Mouse (Mus musculus) stomach, postnatal 0 days (tissue): ENCODE results near the gene Sult1a1. TPM values are rescaled to one million over a fixed set of nuclear protein-coding genes. Genes with fewer than 3 reads are reported as not detected.
"Not testable (repeated sequence)": the region's sequence is repeated elsewhere in the genome, so short reads cannot be mapped to it uniquely, and the experiment has no call there.

ENCODE experiments used
- ATAC-seq: fragments of 200-750 bp; cut with Nextera tagmentation; 2 replicates; pipeline ENCODE4 v1.8.0; 2017; ENCODE audit not compliant: low FRiP score, low TSS enrichment
- DNase-seq: peaks from one replicate; pipeline ENCODE4 v3.0.0-alpha.2; 2016; ENCODE audit warnings: low spot score
- H3K27ac ChIP-seq: fragments of 300-500 bp; sonication (generic); replicated peaks from 2 replicates; pipeline ENCODE4 v1.5.1; 2014; ENCODE audit warnings: mild to moderate bottlenecking, control low read depth
- H3K27me3 ChIP-seq: fragments of 300-500 bp; sonication (generic); 2 replicates; pipeline ENCODE4 v1.6.1; 2014; ENCODE audit warnings: low read length; ENCODE audit not compliant: control insufficient read depth, insufficient read depth
- H3K36me3 ChIP-seq: fragments of 300-500 bp; sonication (generic); 2 replicates; pipeline ENCODE4 v1.6.1; 2014; ENCODE audit warnings: low read length, mixed read lengths; ENCODE audit not compliant: control insufficient read depth, insufficient read depth
- H3K4me1 ChIP-seq: fragments of 300-500 bp; sonication (generic); replicated peaks from 2 replicates; pipeline ENCODE4 v1.6.1; 2014; ENCODE audit warnings: antibody characterized with exemption; ENCODE audit not compliant: control insufficient read depth, insufficient read depth
- H3K4me2 ChIP-seq: fragments of 300-500 bp; sonication (generic); replicated peaks from 2 replicates; pipeline ENCODE4 v1.6.1; 2014; ENCODE audit warnings: low read depth, mild to moderate bottlenecking, control low read depth, moderate library complexity
- H3K4me3 ChIP-seq: fragments of 300-500 bp; sonication (generic); 2 replicates; pipeline ENCODE4 v1.5.1; 2014; ENCODE audit warnings: low read depth, low read length, control low read depth
- H3K9ac ChIP-seq: fragments of 300-500 bp; sonication (generic); 2 replicates; pipeline ENCODE4 v1.6.1; 2014; ENCODE audit warnings: mild to moderate bottlenecking, low read length, control low read depth, mixed read lengths
- H3K9me3 ChIP-seq: fragments of 300-500 bp; sonication (generic); 2 replicates; pipeline ENCODE4 v1.6.1; 2016; ENCODE audit warnings: low read length; ENCODE audit not compliant: control insufficient read depth
- CTCF ChIP-seq: IDR thresholded peaks from 2 replicates; pipeline ENCODE4 v1.5.1; 2016; ENCODE audit warnings: antibody characterized with exemption, low read depth, mild to moderate bottlenecking, moderate library complexity
- EP300 ChIP-seq: optimal IDR thresholded peaks from 2 replicates; pipeline ENCODE3; 2016; ENCODE audit warnings: antibody characterized with exemption
- whole genome bisulfite sequencing: fragments of 180-500 bp; shearing (Covaris S2); extraction: QIAGEN DNeasy Blood & Tissue Kit; methylation state at CpG from one replicate; pipeline ENCODE4 v1.1.7; 2014; 5-methylcytosine and 5-hydroxymethylcytosine counted together
- polyA plus RNA-seq: library from polyadenylated mRNA; unstranded; fragments of >200 nt; fragmentation: Nextera tagmentation; extraction: Ambion mirVana; gene quantifications from 2 replicates; pipeline ENCODE4 v1.2.1, GENCODE M21; 2015

Gene Sult1a1
- polyA plus RNA-seq, 1 experiment from 2014 or later: 10.9 TPM

DNA sequence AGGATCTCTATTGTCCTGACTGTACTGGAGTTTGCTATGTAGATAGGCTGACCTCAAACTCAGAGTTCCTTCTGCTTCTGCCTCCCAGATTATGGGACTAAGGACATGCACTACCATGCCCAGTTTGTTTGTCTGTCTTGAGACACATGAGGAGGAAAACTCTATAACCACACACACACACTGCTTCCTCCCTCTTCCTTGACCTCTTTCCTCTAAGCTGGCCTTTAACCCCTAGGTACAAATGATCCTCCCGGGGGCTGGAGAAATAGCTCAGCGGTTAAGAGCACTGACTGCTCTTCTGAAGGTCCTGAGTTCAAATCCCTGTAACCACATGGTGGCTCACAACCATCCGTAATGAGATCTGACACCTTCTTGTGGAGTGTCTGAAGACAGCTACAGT is 31.9 kb downstream of the Sult1a1 start:
- H3K36me3 ChIP-seq: no peaks in the 10 kb centered on the region
- ATAC-seq: no peak
- no peak overlapping the region for H3K27ac ChIP-seq
- WGBS: 71% methylated on average over 3 of the region's 3 CpGs
- H3K4me2 ChIP-seq: no peak overlapping the region
- no peaks in the 10 kb centered on the region for H3K27me3 ChIP-seq
- H3K9ac ChIP-seq: no peak overlapping the region
- H3K4me1 ChIP-seq: no peaks in the 10 kb centered on the region
- no peaks in the 10 kb centered on the region for H3K9me3 ChIP-seq
- no peak for DNase-seq
- no peak for TF ChIP-seq EP300
- TF ChIP-seq CTCF: no peak
- no peak overlapping the region for H3K4me3 ChIP-seq

DNA sequence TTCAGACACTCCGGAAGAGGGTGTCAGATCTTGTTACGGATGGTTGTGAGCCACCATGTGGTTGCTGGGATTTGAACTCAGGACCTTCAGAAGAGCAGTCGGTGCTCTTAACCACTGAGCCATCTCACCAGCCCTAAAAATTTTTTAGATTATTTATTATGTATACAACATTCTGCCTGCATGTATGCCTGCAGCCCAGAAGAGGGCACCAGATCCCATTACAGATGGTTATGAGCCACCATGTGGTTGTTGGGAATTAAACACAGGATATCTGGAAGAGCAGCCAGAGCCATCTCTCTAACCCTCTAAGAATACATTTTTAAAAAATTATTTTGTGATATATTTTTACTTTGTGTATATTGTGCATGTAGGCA is 33.0 kb downstream of the Sult1a1 start:
- not testable (repeated sequence) for H3K9me3 ChIP-seq, H3K27me3 ChIP-seq, DNase-seq, H3K4me1 ChIP-seq, H3K27ac ChIP-seq, H3K36me3 ChIP-seq, H3K4me3 ChIP-seq, H3K9ac ChIP-seq, H3K4me2 ChIP-seq
- peak; percentile 83 for TF ChIP-seq CTCF
- ATAC-seq: peak; percentile 38; the same call in 1 of the 2 replicates
- WGBS: 30% methylated on average over 2 of the region's 3 CpGs

DNA sequence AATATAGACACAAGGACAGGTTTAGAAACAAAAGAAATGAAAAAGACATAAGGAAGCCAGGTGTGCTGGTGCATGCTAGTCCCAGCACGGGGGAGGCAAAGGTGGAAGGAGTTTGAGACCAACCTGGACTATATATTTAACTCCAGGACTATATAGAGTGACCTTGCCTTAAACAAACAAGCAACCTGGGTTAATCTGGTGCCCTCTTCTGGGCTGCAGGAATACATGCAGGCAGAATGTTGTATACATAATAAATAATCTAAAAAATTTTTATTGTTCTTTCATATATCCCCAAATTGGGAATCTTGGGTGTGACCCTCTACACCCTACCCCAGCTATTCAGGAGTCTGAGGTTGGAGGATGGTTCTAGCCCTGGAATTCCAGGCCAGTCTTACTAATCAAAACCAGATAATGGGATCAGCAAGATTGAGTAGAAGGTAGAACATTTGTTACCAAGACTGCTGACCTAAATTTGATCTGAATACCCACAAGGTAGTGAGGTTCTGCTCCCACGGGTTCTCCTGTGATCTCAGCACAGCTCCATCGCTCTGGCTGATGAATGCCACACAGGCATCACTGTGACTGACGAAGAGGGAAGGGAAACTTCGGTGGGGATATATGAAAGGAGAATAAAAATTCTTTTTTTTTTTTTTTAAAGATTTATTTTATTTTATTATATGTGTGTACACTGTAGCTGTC is 33.5 kb downstream of the Sult1a1 start:
- H3K4me1 ChIP-seq: no peaks in the 10 kb centered on the region
- H3K36me3 ChIP-seq: no peaks in the 10 kb centered on the region
- H3K27ac ChIP-seq: no peak overlapping the region
- no peak overlapping the region for H3K4me2 ChIP-seq
- H3K4me3 ChIP-seq: no peak overlapping the region
- ATAC-seq (no peak), DNase-seq (no peak)
- no peaks in the 10 kb centered on the region for H3K9me3 ChIP-seq
- TF ChIP-seq CTCF: peak; percentile 57
- no peak for TF ChIP-seq EP300
- no peaks in the 10 kb centered on the region for H3K27me3 ChIP-seq
- 71% methylated on average over 5 of the region's 5 CpGs for WGBS
- H3K9ac ChIP-seq: no peak overlapping the region

DNA sequence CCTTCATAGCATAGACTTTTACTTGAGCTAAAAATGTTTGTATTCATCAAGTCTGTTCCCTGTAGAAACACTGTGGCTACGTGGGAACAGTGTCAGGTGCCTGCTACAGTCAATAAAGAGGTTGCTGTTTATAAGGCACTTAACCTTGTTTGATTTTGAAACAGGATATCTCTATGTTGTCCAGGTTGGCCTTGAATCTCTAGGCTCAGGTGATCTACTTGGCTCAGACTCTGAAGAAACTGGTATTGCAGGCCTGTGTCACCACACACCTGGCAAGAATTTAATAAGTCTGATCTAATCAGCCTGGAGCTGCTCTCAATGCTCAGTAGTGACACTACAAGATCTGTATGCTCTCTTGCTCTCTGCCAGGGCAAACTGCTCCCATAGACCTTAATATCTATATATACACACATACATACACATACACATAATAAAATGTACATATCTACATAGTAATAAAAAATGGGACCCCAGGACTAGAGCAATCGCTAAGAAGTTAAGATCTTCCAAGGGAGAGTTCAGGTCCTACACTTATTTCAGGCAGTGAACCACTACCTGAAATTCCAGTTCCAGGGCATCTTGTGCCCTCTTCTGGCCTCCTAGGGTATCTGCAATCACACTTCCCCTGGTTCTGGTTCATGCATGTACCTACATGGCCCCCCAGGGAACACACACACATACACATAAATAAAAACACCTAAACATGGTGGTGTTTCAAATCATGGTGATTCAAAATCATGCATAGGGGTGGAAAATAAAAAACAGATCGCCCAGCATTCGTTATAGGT is 39.3 kb downstream of the Sult1a1 start:
- H3K9me3 ChIP-seq: no peaks in the 10 kb centered on the region
- H3K27me3 ChIP-seq: no peaks in the 10 kb centered on the region
- ATAC-seq (peak; percentile 75), DNase-seq (peak; percentile 44)
- H3K4me1 ChIP-seq: no peaks in the 10 kb centered on the region
- H3K27ac ChIP-seq: no peak overlapping the region
- H3K4me3 ChIP-seq: no peak overlapping the region
- H3K4me2 ChIP-seq: no peak overlapping the region
- H3K36me3 ChIP-seq: no peaks in the 10 kb centered on the region
- no peak overlapping the region for H3K9ac ChIP-seq
- 11% methylated on average over 4 of the region's 4 CpGs for WGBS
- TF ChIP-seq EP300: no peak
- TF ChIP-seq CTCF: peak; percentile 93

DNA sequence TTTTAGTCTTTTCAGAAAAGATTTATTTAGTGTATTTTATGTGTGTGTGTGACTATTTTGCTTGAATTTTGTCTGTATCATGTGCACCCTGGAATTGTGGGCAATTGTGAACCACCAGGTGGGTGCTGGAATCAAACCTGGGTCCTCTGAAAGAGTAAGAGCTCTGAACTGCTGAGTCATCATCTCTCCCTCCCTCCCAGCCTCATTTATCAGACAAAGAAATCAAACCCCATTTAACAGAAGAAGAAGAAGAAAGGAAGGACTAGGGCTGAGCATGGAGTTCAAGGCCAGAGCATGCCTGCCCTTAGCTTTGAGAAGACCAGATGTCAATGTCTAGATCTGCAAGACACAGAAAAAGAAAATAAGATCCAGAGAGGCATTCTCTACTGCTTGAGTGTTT is 40.9 kb downstream of the Sult1a1 start:
- no peaks in the 10 kb centered on the region for H3K27me3 ChIP-seq
- no peaks in the 10 kb centered on the region for H3K9me3 ChIP-seq
- no peaks in the 10 kb centered on the region for H3K36me3 ChIP-seq
- ATAC-seq (no peak), DNase-seq (no peak)
- H3K27ac ChIP-seq: no peak overlapping the region
- no peak overlapping the region for H3K4me3 ChIP-seq
- no peak overlapping the region for H3K9ac ChIP-seq
- no peak overlapping the region for H3K4me2 ChIP-seq
- TF ChIP-seq EP300: no peak
- no peak for TF ChIP-seq CTCF
- no peaks in the 10 kb centered on the region for H3K4me1 ChIP-seq

DNA sequence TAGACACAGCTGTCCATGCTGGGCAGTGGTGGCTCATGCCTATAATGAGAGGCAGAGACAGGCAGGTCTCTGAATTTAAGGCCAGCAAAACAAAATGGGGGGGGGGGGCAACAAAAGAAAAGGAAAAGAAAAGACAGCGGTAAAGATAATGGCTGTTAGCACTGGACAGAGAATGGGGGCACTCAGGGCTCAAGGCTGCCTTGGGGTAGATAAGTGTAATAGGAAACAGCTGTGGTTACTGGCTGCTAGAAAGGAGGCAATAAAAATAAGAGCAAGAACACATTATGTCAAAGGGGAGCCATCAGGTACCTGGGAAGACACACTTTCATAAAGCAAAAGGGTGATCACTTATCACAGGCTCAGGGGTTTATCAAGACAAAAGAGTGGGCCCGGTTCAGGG is 43.8 kb downstream of the Sult1a1 start:
- 87% methylated on average over 2 of the region's 2 CpGs for WGBS
- Histone ChIP-seq H3K27me3 (no peaks in the 10 kb centered on the region), H3K9me3 (no peaks in the 10 kb centered on the region), H3K4me3 (no peak overlapping the region), H3K36me3 (no peaks in the 10 kb centered on the region), H3K4me1 (no peaks in the 10 kb centered on the region), H3K4me2 (no peak overlapping the region), H3K9ac (no peak overlapping the region), H3K27ac (no peak overlapping the region)
- DNase-seq (no peak), ATAC-seq (no peak)
- TF ChIP-seq CTCF (no peak), EP300 (no peak)
